Mouse (Mus musculus): ENCODE results near the gene Rassf7. TPM values are rescaled to one million over a fixed set of nuclear protein-coding genes. Genes with fewer than 3 reads are reported as not detected.
A peak's percentile ranks its signal among the peaks of the same experiment; 100 is the strongest.
"Not testable (repeated sequence)": the region's sequence is repeated elsewhere in the genome, so short reads cannot be mapped to it uniquely, and the experiment has no call there.

The Rassf7 gene
- polyA plus RNA-seq, 1 experiment from 2014 or later = 17.5 TPM

DNA sequence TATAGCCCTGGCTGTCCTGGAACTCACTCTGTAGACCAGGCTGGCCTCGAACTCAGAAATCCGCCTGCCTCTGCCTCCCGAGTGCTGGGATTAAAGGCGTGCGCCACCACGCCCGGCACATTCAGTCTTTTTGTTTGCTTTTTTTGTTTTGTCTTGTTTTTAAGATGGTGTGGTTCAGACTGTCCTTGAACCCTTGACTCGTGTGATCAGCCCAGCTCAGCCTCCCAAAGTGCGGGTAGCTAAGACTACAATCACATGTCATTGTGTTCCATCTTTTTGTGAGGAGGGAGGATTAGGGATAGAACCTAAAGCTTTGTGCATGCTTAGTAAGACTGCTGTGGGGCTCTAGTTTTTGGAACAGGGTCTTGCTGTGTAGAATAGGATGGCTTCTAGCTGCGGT is 15.9 kb downstream of the Rassf7 start:
- 94% methylated on average over 9 of the region's 10 CpGs for WGBS (ENCODE audit: insufficient replicate concordance)
- Histone ChIP-seq H3K27ac (ENCODE audit: low read depth, low read length) (no peak overlapping the region), H3K9me3 (replicated peaks; ENCODE audit: control insufficient read depth, low read length) (no peaks in the 10 kb centered on the region), H3K36me3 (ENCODE audit: control insufficient read depth, insufficient read depth, low read length) (peaks cover 32% of the 10 kb centered on the region), H3K4me1 (ENCODE audit: control insufficient read depth, insufficient read depth, low read length) (peaks cover 13% of the 10 kb centered on the region), H3K9ac (ENCODE audit: low read depth, low read length) (no peak overlapping the region), H3K4me3 (ENCODE audit: low read depth, low read length) (no peak overlapping the region), H3K4me2 (no peak overlapping the region), H3K27me3 (ENCODE audit: control insufficient read depth, insufficient read depth, low read length) (no peaks in the 10 kb centered on the region)
- no peak for ATAC-seq (replicated peaks; ENCODE audit: insufficient number of reproducible peaks, low FRiP score, low TSS enrichment)

- not testable (repeated sequence) for H3K4me2 ChIP-seq; H3K9me3 ChIP-seq (replicated peaks; ENCODE audit: control insufficient read depth, low read length); H3K4me1 ChIP-seq (ENCODE audit: control insufficient read depth, insufficient read depth, low read length); H3K27ac ChIP-seq (ENCODE audit: low read depth, low read length); H3K4me3 ChIP-seq (ENCODE audit: low read depth, low read length); H3K9ac ChIP-seq (ENCODE audit: low read depth, low read length); H3K27me3 ChIP-seq (ENCODE audit: control insufficient read depth, insufficient read depth, low read length); ATAC-seq (replicated peaks; ENCODE audit: insufficient number of reproducible peaks, low FRiP score, low TSS enrichment)
- WGBS (ENCODE audit: insufficient replicate concordance) = 95% methylated on average over 4 of the region's 4 CpGs
- peaks cover 37% of the 10 kb centered on the region for H3K36me3 ChIP-seq (ENCODE audit: control insufficient read depth, insufficient read depth, low read length)
Observed at GRCm38 (mm10) chr7:141250486-141250885, 34.8 kb downstream of the Rassf7 start.

DNA sequence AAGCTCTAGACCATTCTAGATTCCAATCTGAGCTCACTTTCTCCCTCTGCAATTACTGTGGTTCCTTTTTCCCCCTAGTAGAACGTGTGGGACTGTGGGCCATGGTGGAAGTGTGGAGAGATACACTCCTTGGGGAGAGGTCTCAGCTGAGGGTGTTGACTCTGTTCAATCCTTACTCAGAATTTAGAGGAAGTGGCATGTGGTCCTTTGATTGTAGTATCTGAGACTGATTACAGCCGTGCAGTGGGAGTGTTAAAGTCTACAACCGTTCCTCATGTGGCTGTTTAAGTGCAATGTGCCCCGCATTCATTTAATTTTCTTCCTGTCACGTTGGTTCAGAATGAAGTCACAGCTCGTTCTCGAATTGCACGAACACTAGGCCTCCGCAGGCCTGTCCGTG is 40.5 kb downstream of the Rassf7 start:
- WGBS (ENCODE audit: insufficient replicate concordance) = 93% methylated on average over 10 of the region's 10 CpGs
- Histone ChIP-seq H3K4me2 (no peak overlapping the region), H3K4me1 (ENCODE audit: control insufficient read depth, insufficient read depth, low read length) (no peaks in the 10 kb centered on the region), H3K27me3 (ENCODE audit: control insufficient read depth, insufficient read depth, low read length) (no peaks in the 10 kb centered on the region), H3K4me3 (ENCODE audit: low read depth, low read length) (no peak overlapping the region), H3K36me3 (ENCODE audit: control insufficient read depth, insufficient read depth, low read length) (peaks cover 59% of the 10 kb centered on the region), H3K27ac (ENCODE audit: low read depth, low read length) (no peak overlapping the region), H3K9me3 (replicated peaks; ENCODE audit: control insufficient read depth, low read length) (no peaks in the 10 kb centered on the region), H3K9ac (ENCODE audit: low read depth, low read length) (no peak overlapping the region)
- no peak for ATAC-seq (replicated peaks; ENCODE audit: insufficient number of reproducible peaks, low FRiP score, low TSS enrichment)

DNA sequence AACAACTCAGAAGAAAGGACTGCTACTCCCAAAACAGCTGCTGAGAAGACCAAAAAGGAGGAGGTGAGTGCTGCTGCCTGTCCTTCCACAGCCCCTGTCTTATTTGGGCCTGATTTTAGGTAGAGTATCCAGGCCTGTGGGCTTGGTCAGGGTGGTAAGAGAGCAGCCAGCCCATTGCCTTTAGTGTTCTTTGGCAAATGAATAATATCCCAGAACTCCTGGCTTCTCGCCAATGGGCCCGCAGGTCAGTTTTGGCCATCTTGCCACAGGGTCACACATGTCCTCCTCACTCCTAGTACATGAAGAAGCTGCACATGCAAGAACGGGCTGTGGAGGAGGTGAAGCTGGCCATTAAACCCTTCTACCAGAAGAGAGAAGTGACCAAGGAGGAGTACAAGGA is 45.8 kb downstream of the Rassf7 start:
- Histone ChIP-seq H3K4me2 (no peak overlapping the region), H3K9ac (ENCODE audit: low read depth, low read length) (no peak overlapping the region), H3K27me3 (ENCODE audit: control insufficient read depth, insufficient read depth, low read length) (no peaks in the 10 kb centered on the region), H3K27ac (ENCODE audit: low read depth, low read length) (no peak overlapping the region), H3K9me3 (replicated peaks; ENCODE audit: control insufficient read depth, low read length) (no peaks in the 10 kb centered on the region), H3K4me1 (ENCODE audit: control insufficient read depth, insufficient read depth, low read length) (peaks cover 9% of the 10 kb centered on the region; the same call in 1 of the 2 replicates), H3K36me3 (ENCODE audit: control insufficient read depth, insufficient read depth, low read length) (peaks cover 63% of the 10 kb centered on the region), H3K4me3 (ENCODE audit: low read depth, low read length) (no peak overlapping the region)
- no peak for ATAC-seq (replicated peaks; ENCODE audit: insufficient number of reproducible peaks, low FRiP score, low TSS enrichment)
- WGBS (ENCODE audit: insufficient replicate concordance) = 83% methylated on average over 3 of the region's 3 CpGs

GRCm38 (mm10) chr7:141263640-141264039 is 48.0 kb downstream of the Rassf7 start:
- H3K4me2 ChIP-seq = no peak overlapping the region
- no peak overlapping the region for H3K9ac ChIP-seq (ENCODE audit: low read depth, low read length)
- no peak overlapping the region for H3K27ac ChIP-seq (ENCODE audit: low read depth, low read length)
- H3K4me1 ChIP-seq (ENCODE audit: control insufficient read depth, insufficient read depth, low read length) = peaks cover 11% of the 10 kb centered on the region; the same call in 1 of the 2 replicates
- no peaks in the 10 kb centered on the region for H3K27me3 ChIP-seq (ENCODE audit: control insufficient read depth, insufficient read depth, low read length)
- WGBS (ENCODE audit: insufficient replicate concordance) = 86% methylated on average over 13 of the region's 13 CpGs
- H3K9me3 ChIP-seq (replicated peaks; ENCODE audit: control insufficient read depth, low read length) = no peaks in the 10 kb centered on the region
- H3K4me3 ChIP-seq (ENCODE audit: low read depth, low read length) = no peak overlapping the region
- H3K36me3 ChIP-seq (ENCODE audit: control insufficient read depth, insufficient read depth, low read length) = peaks cover 44% of the 10 kb centered on the region
- no peak for ATAC-seq (replicated peaks; ENCODE audit: insufficient number of reproducible peaks, low FRiP score, low TSS enrichment)

GRCm38 (mm10) chr7:141264041-141264700 is 48.5 kb downstream of the Rassf7 start:
- no peak overlapping the region for H3K4me3 ChIP-seq (ENCODE audit: low read depth, low read length)
- H3K4me2 ChIP-seq = no peak overlapping the region
- H3K9ac ChIP-seq (ENCODE audit: low read depth, low read length) = no peak overlapping the region
- H3K27me3 ChIP-seq (ENCODE audit: control insufficient read depth, insufficient read depth, low read length) = no peaks in the 10 kb centered on the region
- H3K27ac ChIP-seq (ENCODE audit: low read depth, low read length) = no peak overlapping the region
- no peak for ATAC-seq (replicated peaks; ENCODE audit: insufficient number of reproducible peaks, low FRiP score, low TSS enrichment)
- peaks cover 39% of the 10 kb centered on the region for H3K36me3 ChIP-seq (ENCODE audit: control insufficient read depth, insufficient read depth, low read length)
- WGBS (ENCODE audit: insufficient replicate concordance) = 72% methylated on average over 11 of the region's 11 CpGs
- H3K9me3 ChIP-seq (replicated peaks; ENCODE audit: control insufficient read depth, low read length) = no peaks in the 10 kb centered on the region
- peaks cover 11% of the 10 kb centered on the region; the same call in 1 of the 2 replicates for H3K4me1 ChIP-seq (ENCODE audit: control insufficient read depth, insufficient read depth, low read length)

GRCm38 (mm10) chr7:141264761-141265410 is 49.2 kb downstream of the Rassf7 start:
- H3K4me1 ChIP-seq (ENCODE audit: control insufficient read depth, insufficient read depth, low read length) = peaks cover 11% of the 10 kb centered on the region; the same call in 1 of the 2 replicates
- no peaks in the 10 kb centered on the region for H3K27me3 ChIP-seq (ENCODE audit: control insufficient read depth, insufficient read depth, low read length)
- peak overlapping the region; percentile 94 for H3K4me2 ChIP-seq
- peaks cover 33% of the 10 kb centered on the region for H3K36me3 ChIP-seq (ENCODE audit: control insufficient read depth, insufficient read depth, low read length)
- H3K9me3 ChIP-seq (replicated peaks; ENCODE audit: control insufficient read depth, low read length) = no peaks in the 10 kb centered on the region
- ATAC-seq (replicated peaks; ENCODE audit: insufficient number of reproducible peaks, low FRiP score, low TSS enrichment) = 0 out of 2 replicates have a peak, but pooled peaks have one; percentile 39
- WGBS (ENCODE audit: insufficient replicate concordance) = 31% methylated on average over 12 of the region's 12 CpGs
- peak overlapping the region; percentile 39; the same call in 1 of the 2 replicates for H3K9ac ChIP-seq (ENCODE audit: low read depth, low read length)
- H3K27ac ChIP-seq (ENCODE audit: low read depth, low read length) = no peak overlapping the region
- 0 out of 2 replicates have a peak overlapping the region, but pooled peaks have one; percentile 54 for H3K4me3 ChIP-seq (ENCODE audit: low read depth, low read length)

GRCm38 (mm10) chr7:141265411-141265738 is 49.7 kb downstream of the Rassf7 start:
- Histone ChIP-seq H3K9ac (ENCODE audit: low read depth, low read length) (peak overlapping the region; percentile 65; the same call in 1 of the 2 replicates), H3K27me3 (ENCODE audit: control insufficient read depth, insufficient read depth, low read length) (no peaks in the 10 kb centered on the region), H3K4me1 (ENCODE audit: control insufficient read depth, insufficient read depth, low read length) (peaks cover 11% of the 10 kb centered on the region; the same call in 1 of the 2 replicates), H3K9me3 (replicated peaks; ENCODE audit: control insufficient read depth, low read length) (no peaks in the 10 kb centered on the region), H3K27ac (ENCODE audit: low read depth, low read length) (no peak overlapping the region), H3K4me3 (ENCODE audit: low read depth, low read length) (peak overlapping the region; percentile 54; the same call in 1 of the 2 replicates), H3K4me2 (peak overlapping the region; percentile 94), H3K36me3 (ENCODE audit: control insufficient read depth, insufficient read depth, low read length) (peaks cover 30% of the 10 kb centered on the region)
- ATAC-seq (replicated peaks; ENCODE audit: insufficient number of reproducible peaks, low FRiP score, low TSS enrichment) = no peak
- 37% methylated on average over 11 of the region's 11 CpGs for WGBS (ENCODE audit: insufficient replicate concordance)

Data from heart, embryonic 11.5 days (tissue).